22 mouse cellular contexts compared by ENCODE assay signal in genomic region chr12:8629537-8629936, GRCm38 (mm10). TPM values are rescaled to one million over a fixed set of nuclear protein-coding genes. Genes with fewer than 3 reads are reported as not detected.
DNase-seq lines count a peak whose midpoint lies in the region; ATAC-seq lines count a peak whose summit lies in the region.
"Had no signal": no experiment of that assay in that cellular context is flagged by ENCODE, and none has a peak within 500 bp of the region (broad histone marks: within the 10 kb centered on the region; RNA-seq: fewer than 3 reads in every experiment).

No protein-coding gene starts in this region.

- H3K4me1 ChIP-seq in liver, embryonic 11.5 days (replicated peaks; ENCODE audit: control insufficient read depth, insufficient read depth, low read length), result no peaks in the 10 kb centered on the region
- no peaks in the 10 kb centered on the region for H3K4me1 ChIP-seq in liver, embryonic 12.5 days
- no peaks in the 10 kb centered on the region for H3K4me1 ChIP-seq in midbrain, embryonic 11.5 days (ENCODE audit: control insufficient read depth, insufficient read depth, low read length)
- no peaks in the 10 kb centered on the region for H3K4me1 ChIP-seq in midbrain, embryonic 10.5 days
- H3K4me1 ChIP-seq: embryonic facial prominence, embryonic 10.5 days; heart, embryonic 10.5 days; hindbrain, embryonic 13.5 days had no signal

- peak; percentile 21 for DNase-seq in cerebellum, adult 11-12 months
- no peak for DNase-seq in cerebellum, adult 11 months
- peak; percentile 31 for DNase-seq in liver, embryonic 11.5 days (ENCODE audit: low spot score)
- peak; percentile 59 for DNase-seq in midbrain, embryonic 11.5 days (ENCODE audit: low spot score, missing footprints)
- no peak for DNase-seq in midbrain, embryonic 10.5 days (ENCODE audit: low spot score)
- DNase-seq: adrenal gland, postnatal 36 days; cerebellum, adult 18-20 months; cerebellum, adult 9-11 months; gastrocnemius, postnatal 36 days; heart, adult 18-20 months; heart, postnatal 10 days had no signal

- H3K27ac ChIP-seq in liver, embryonic 11.5 days (ENCODE audit: low read depth, low read length), result no peak overlapping the region
- no peak overlapping the region for H3K27ac ChIP-seq in liver, embryonic 12.5 days
- H3K27ac ChIP-seq in midbrain, embryonic 11.5 days (ENCODE audit: low read depth, low read length), result no peak overlapping the region
- no peak overlapping the region for H3K27ac ChIP-seq in midbrain, embryonic 10.5 days (replicated peaks)
- H3K27ac ChIP-seq: embryonic facial prominence, embryonic 10.5 days; heart, embryonic 10.5 days; hindbrain, embryonic 13.5 days; hindbrain, postnatal 0 days had no signal

- H3K4me2 ChIP-seq in liver, embryonic 11.5 days, result no peak overlapping the region
- no peak overlapping the region for H3K4me2 ChIP-seq in liver, embryonic 12.5 days
- H3K4me2 ChIP-seq in midbrain, embryonic 11.5 days, result no peak overlapping the region
- H3K4me2 ChIP-seq: hindbrain, embryonic 13.5 days had no signal

- 93% methylated on average over 6 of the region's 6 CpGs for WGBS in liver, embryonic 11.5 days
- WGBS in liver, embryonic 12.5 days (ENCODE audit: insufficient replicate concordance), result 97% methylated on average over 6 of the region's 6 CpGs
- 96% methylated on average over 6 of the region's 6 CpGs for WGBS in midbrain, embryonic 11.5 days
- 95% methylated on average over 6 of the region's 6 CpGs for WGBS in midbrain, embryonic 10.5 days

- ATAC-seq in liver, embryonic 11.5 days (replicated peaks; ENCODE audit: low FRiP score), result no peak
- ATAC-seq in liver, embryonic 12.5 days, result no peak
- no peak for ATAC-seq in midbrain, embryonic 11.5 days (ENCODE audit: low FRiP score)
- ATAC-seq: activated CD4-positive, CD25-positive, alpha-beta regulatory T cell, adult 4 months; forebrain, embryonic 14.5 days; hindbrain, postnatal 0 days; Patski had no signal

- H3K36me3 ChIP-seq in liver, embryonic 11.5 days (ENCODE audit: control insufficient read depth, insufficient read depth, low read length), result no peaks in the 10 kb centered on the region
- H3K36me3 ChIP-seq in liver, embryonic 12.5 days, result no peaks in the 10 kb centered on the region
- H3K36me3 ChIP-seq in midbrain, embryonic 11.5 days (ENCODE audit: control insufficient read depth, insufficient read depth, low read length), result no peaks in the 10 kb centered on the region
- H3K36me3 ChIP-seq in midbrain, embryonic 10.5 days, result peaks cover 5% of the 10 kb centered on the region; the same call in 1 of the 2 replicates
- H3K36me3 ChIP-seq: heart, embryonic 10.5 days; hindbrain, embryonic 13.5 days had no signal

- no peak overlapping the region for H3K9ac ChIP-seq in liver, embryonic 11.5 days (ENCODE audit: low read depth, low read length)
- no peak overlapping the region for H3K9ac ChIP-seq in liver, embryonic 12.5 days
- H3K9ac ChIP-seq in midbrain, embryonic 11.5 days (ENCODE audit: low read length), result no peak overlapping the region
- H3K9ac ChIP-seq: hindbrain, embryonic 13.5 days had no signal

- H3K27me3 ChIP-seq in liver, embryonic 11.5 days (replicated peaks; ENCODE audit: control insufficient read depth, insufficient read depth, low read length), result no peaks in the 10 kb centered on the region
- no peaks in the 10 kb centered on the region for H3K27me3 ChIP-seq in liver, embryonic 12.5 days (replicated peaks)
- H3K27me3 ChIP-seq in midbrain, embryonic 11.5 days (ENCODE audit: control insufficient read depth, insufficient read depth, low read length), result no peaks in the 10 kb centered on the region
- H3K27me3 ChIP-seq in midbrain, embryonic 10.5 days (ENCODE audit: low read depth, poor library complexity, severe bottlenecking), result no peaks in the 10 kb centered on the region
- H3K27me3 ChIP-seq: CH12.LX; hindbrain, embryonic 13.5 days; Patski had no signal

- H3K9me3 ChIP-seq in liver, embryonic 11.5 days (ENCODE audit: control insufficient read depth, low read length), result no peaks in the 10 kb centered on the region
- no peaks in the 10 kb centered on the region for H3K9me3 ChIP-seq in liver, embryonic 12.5 days (replicated peaks)
- no peaks in the 10 kb centered on the region for H3K9me3 ChIP-seq in midbrain, embryonic 11.5 days (ENCODE audit: control insufficient read depth, low read length)
- H3K9me3 ChIP-seq in midbrain, embryonic 10.5 days (replicated peaks), result no peaks in the 10 kb centered on the region; the same call in 1 of the 2 replicates
- H3K9me3 ChIP-seq: embryonic facial prominence, embryonic 10.5 days; heart, embryonic 10.5 days; hindbrain, embryonic 13.5 days had no signal

- H3K4me3 ChIP-seq in liver, embryonic 11.5 days (ENCODE audit: low read depth, low read length), result no peak overlapping the region
- no peak overlapping the region for H3K4me3 ChIP-seq in liver, embryonic 12.5 days
- no peak overlapping the region for H3K4me3 ChIP-seq in midbrain, embryonic 11.5 days (ENCODE audit: low read depth, low read length)
- H3K4me3 ChIP-seq in midbrain, embryonic 10.5 days, result no peak overlapping the region
- H3K4me3 ChIP-seq: embryonic facial prominence, embryonic 10.5 days; heart, embryonic 10.5 days; hindbrain, embryonic 13.5 days had no signal

RNA-seq across cellular contexts. Expression of gene Slc7a15, which starts 30.7 kb away (rescaled TPM):
- polyA plus RNA-seq in liver, embryonic 11.5 days (2014; fragmentation: Nextera tagmentation; extraction: Ambion mirVana), result not detected in 2 replicates
- polyA plus RNA-seq in liver, embryonic 12.5 days (2016; fragmentation: Nextera tagmentation; extraction: Ambion mirVana), result not detected in 2 replicates
- polyA plus RNA-seq in midbrain, embryonic 11.5 days (2014; fragmentation: Nextera tagmentation; extraction: Ambion mirVana), result not detected in 2 replicates
- not detected in 2 replicates for polyA plus RNA-seq in midbrain, embryonic 10.5 days (2016; fragmentation: Nextera tagmentation; extraction: Ambion mirVana)
- polyA plus RNA-seq: activated CD4-positive, CD25-positive, alpha-beta regulatory T cell, adult 4 months; embryonic facial prominence, embryonic 10.5 days; embryonic facial prominence, embryonic 14.5 days; forebrain, embryonic 14.5 days; heart, embryonic 10.5 days; heart, embryonic 14.5 days; hindbrain, embryonic 13.5 days had no signal

RNA-seq across cellular contexts. Expression of gene Pum2, which starts 44.4 kb away (rescaled TPM):
- 47.3 and 47.7 TPM in 2 replicates for polyA plus RNA-seq in liver, embryonic 11.5 days (2014; fragmentation: Nextera tagmentation; extraction: Ambion mirVana)
- 26.5 and 26.7 TPM in 2 replicates for polyA plus RNA-seq in liver, embryonic 12.5 days (2016; fragmentation: Nextera tagmentation; extraction: Ambion mirVana)
- polyA plus RNA-seq in midbrain, embryonic 11.5 days (2014; fragmentation: Nextera tagmentation; extraction: Ambion mirVana), result 79.1 and 82.5 TPM in 2 replicates
- 67.4 TPM in 2 replicates for polyA plus RNA-seq in midbrain, embryonic 10.5 days (2016; fragmentation: Nextera tagmentation; extraction: Ambion mirVana)

Comparison
In these comparisons a context has a peak if more than half of its experiments do, and no peak if none do; other contexts are left out.
1. DNase-seq: peak in cerebellum, adult 11-12 months (single experiment), liver, embryonic 11.5 days (single experiment) and midbrain, embryonic 11.5 days (single experiment); none in cerebellum, adult 11 months (single experiment) and midbrain, embryonic 10.5 days (single experiment).